Comparison of ENCODE assay signal across 1 mouse cellular context in genomic region chr2:131175286-131175944, GRCm38 (mm10).
TF ChIP-seq lines count a peak whose summit lies in the region.

No protein-coding gene starts in this region.

TF ChIP-seq in CH12.LX, 34 proteins besides CTCF, POLR2A, EP300 and RAD21:
- TF ChIP-seq CHD1 (IDR thresholded peaks at IDR 0.05; ENCODE audit: low read depth, low read length) (no peak), POLR2AphosphoS2 (IDR thresholded peaks at IDR 0.05; ENCODE audit: low read depth, low read length) (0 out of 2 replicates have a peak, but pooled peaks have one; percentile 6)
TF ChIP-seq in CH12.LX: peak in this region for 1.
